Mouse (Mus musculus) midbrain, embryonic 15.5 days (tissue): Measurements from ENCODE around the gene Ccin. TPM values are rescaled to one million over a fixed set of nuclear protein-coding genes. Genes with fewer than 3 reads are reported as not detected.
A peak's percentile ranks its signal among the peaks of the same experiment; 100 is the strongest.

ENCODE experiments used
- ATAC-seq: fragments of 200-750 bp; cut with Nextera tagmentation; replicated peaks from 2 replicates; pipeline ENCODE4 v1.8.0; 2017; ENCODE audit warnings: moderate TSS enrichment
- H3K27ac ChIP-seq: fragments of 300-500 bp; sonication (generic); 2 replicates; pipeline ENCODE4 v1.5.1; 2015; ENCODE audit warnings: mild to moderate bottlenecking, inconsistent platforms
- H3K27me3 ChIP-seq: fragments of 300-500 bp; sonication (generic); replicated peaks from 2 replicates; pipeline ENCODE4 v1.6.1; 2015; ENCODE audit warnings: inconsistent platforms
- H3K36me3 ChIP-seq: fragments of 300-500 bp; sonication (generic); replicated peaks from 2 replicates; pipeline ENCODE4 v1.6.1; 2015; ENCODE audit warnings: inconsistent platforms
- H3K4me1 ChIP-seq: fragments of 300-500 bp; sonication (generic); 2 replicates; pipeline ENCODE4 v1.6.1; 2015; ENCODE audit warnings: inconsistent platforms
- H3K4me2 ChIP-seq: fragments of 300-500 bp; sonication (generic); 2 replicates; pipeline ENCODE4 v1.6.1; 2015; ENCODE audit warnings: inconsistent platforms, mild to moderate bottlenecking, moderate library complexity
- H3K4me3 ChIP-seq: fragments of 300-500 bp; sonication (generic); 2 replicates; pipeline ENCODE4 v1.5.1; 2015; ENCODE audit warnings: mild to moderate bottlenecking, inconsistent platforms
- H3K9ac ChIP-seq: fragments of 300-500 bp; sonication (generic); 2 replicates; pipeline ENCODE4 v1.6.1; 2015; ENCODE audit warnings: mild to moderate bottlenecking, inconsistent platforms
- H3K9me3 ChIP-seq: fragments of 300-500 bp; sonication (generic); 2 replicates; pipeline ENCODE4 v1.6.1; 2016; ENCODE audit warnings: inconsistent platforms
- WGBS: fragments of 180-500 bp; shearing (Covaris S2); methylation state at CpG from one replicate; pipeline ENCODE4 v1.1.7; 2015; ENCODE audit warnings: mixed read lengths; 5-methylcytosine and 5-hydroxymethylcytosine counted together
- polyA plus RNA-seq: library from polyadenylated mRNA; unstranded; fragments of >200 nt; fragmentation: Nextera tagmentation; extraction: Ambion mirVana; gene quantifications from 2 replicates; pipeline ENCODE4 v1.2.1, GENCODE M21; 2015

Gene Ccin
- polyA plus RNA-seq, 1 experiment from 2014 or later = not detected

- WGBS = 16% methylated on average over 17 of the region's 17 CpGs
- no peak overlapping the region for H3K4me2 ChIP-seq
- no peak for ATAC-seq
Measured at GRCm38 (mm10) chr4:43978521-43979443, 4.5 kb upstream of the Ccin start.

GRCm38 (mm10) chr4:43979746-43980145 lies 3.5 kb upstream of the Ccin start:
- 53% methylated on average over 3 of the region's 3 CpGs for WGBS
- no peaks in the 10 kb centered on the region for H3K9me3 ChIP-seq
- ATAC-seq = no peak
- H3K4me1 ChIP-seq = peaks cover 13% of the 10 kb centered on the region
- 0 out of 2 replicates have a peak, but pooled peaks cover 7% of the 10 kb centered on the region for H3K27me3 ChIP-seq
- H3K36me3 ChIP-seq = no peaks in the 10 kb centered on the region
- H3K27ac ChIP-seq = no peak overlapping the region
- H3K9ac ChIP-seq = no peak overlapping the region
- H3K4me3 ChIP-seq = no peak overlapping the region
- H3K4me2 ChIP-seq = no peak overlapping the region

More at GRCm38 (mm10) chr4:43978521-43979443, 4.5 kb upstream of the Ccin start:
- H3K27me3 ChIP-seq = 0 out of 2 replicates have a peak, but pooled peaks cover 7% of the 10 kb centered on the region
- H3K27ac ChIP-seq = peak overlapping the region; percentile 17; the same call in 1 of the 2 replicates
- H3K9me3 ChIP-seq = no peaks in the 10 kb centered on the region
- no peak overlapping the region for H3K9ac ChIP-seq
- H3K4me1 ChIP-seq = peaks cover 13% of the 10 kb centered on the region
- H3K36me3 ChIP-seq = no peaks in the 10 kb centered on the region
- H3K4me3 ChIP-seq = no peak overlapping the region

GRCm38 (mm10) chr4:43980236-43980635 lies 3.0 kb upstream of the Ccin start:
- H3K4me1 ChIP-seq = peaks cover 13% of the 10 kb centered on the region

GRCm38 (mm10) chr4:43980846-43981245 lies 2.4 kb upstream of the Ccin start:
- WGBS = 96% methylated on average over 6 of the region's 6 CpGs
- Histone ChIP-seq H3K27ac (no peak overlapping the region), H3K36me3 (no peaks in the 10 kb centered on the region), H3K27me3 (0 out of 2 replicates have a peak, but pooled peaks cover 7% of the 10 kb centered on the region), H3K4me3 (no peak overlapping the region), H3K4me1 (peaks cover 13% of the 10 kb centered on the region), H3K4me2 (no peak overlapping the region), H3K9me3 (no peaks in the 10 kb centered on the region), H3K9ac (no peak overlapping the region)
- no peak for ATAC-seq

More at GRCm38 (mm10) chr4:43980236-43980635, 3.0 kb upstream of the Ccin start:
- no peak overlapping the region for H3K9ac ChIP-seq
- no peaks in the 10 kb centered on the region for H3K36me3 ChIP-seq
- 88% methylated on average over 4 of the region's 4 CpGs for WGBS
- H3K4me2 ChIP-seq = no peak overlapping the region
- 0 out of 2 replicates have a peak, but pooled peaks cover 7% of the 10 kb centered on the region for H3K27me3 ChIP-seq
- no peak overlapping the region for H3K4me3 ChIP-seq
- H3K27ac ChIP-seq = no peak overlapping the region
- no peaks in the 10 kb centered on the region for H3K9me3 ChIP-seq
- no peak for ATAC-seq

- no peaks in the 10 kb centered on the region for H3K36me3 ChIP-seq
- ATAC-seq = no peak
- H3K9ac ChIP-seq = no peak overlapping the region
- peaks cover 13% of the 10 kb centered on the region for H3K4me1 ChIP-seq
- no peak overlapping the region for H3K27ac ChIP-seq
- 85% methylated on average over 7 of the region's 7 CpGs for WGBS
- no peak overlapping the region for H3K4me2 ChIP-seq
- H3K9me3 ChIP-seq = no peaks in the 10 kb centered on the region
- no peak overlapping the region for H3K4me3 ChIP-seq
- H3K27me3 ChIP-seq = 0 out of 2 replicates have a peak, but pooled peaks cover 7% of the 10 kb centered on the region
Measured at GRCm38 (mm10) chr4:43981251-43981650, 2.0 kb upstream of the Ccin start.

- 0 out of 2 replicates have a peak, but pooled peaks cover 7% of the 10 kb centered on the region for H3K27me3 ChIP-seq
- peak overlapping the region; percentile 46; the same call in 1 of the 2 replicates for H3K9ac ChIP-seq
- H3K4me1 ChIP-seq = peaks cover 13% of the 10 kb centered on the region
Measured at GRCm38 (mm10) chr4:43982053-43982732, 1.1 kb upstream of the Ccin start.

GRCm38 (mm10) chr4:43983756-43984155 lies 473 bp downstream of the Ccin start:
- Histone ChIP-seq H3K9me3 (no peaks in the 10 kb centered on the region), H3K27ac (no peak overlapping the region), H3K4me2 (no peak overlapping the region), H3K4me1 (peaks cover 8% of the 10 kb centered on the region), H3K36me3 (no peaks in the 10 kb centered on the region), H3K9ac (no peak overlapping the region), H3K27me3 (0 out of 2 replicates have a peak, but pooled peaks cover 7% of the 10 kb centered on the region), H3K4me3 (no peak overlapping the region)
- ATAC-seq = no peak
- WGBS = 92% methylated on average over 22 of the region's 22 CpGs

More at GRCm38 (mm10) chr4:43982053-43982732, 1.1 kb upstream of the Ccin start:
- H3K36me3 ChIP-seq = no peaks in the 10 kb centered on the region
- ATAC-seq = peak; percentile 96
- peak overlapping the region; percentile 37 for H3K4me3 ChIP-seq
- H3K9me3 ChIP-seq = no peaks in the 10 kb centered on the region
- WGBS = 2% methylated on average over 24 of the region's 24 CpGs
- no peak overlapping the region for H3K27ac ChIP-seq
- peak overlapping the region; percentile 74 for H3K4me2 ChIP-seq

GRCm38 (mm10) chr4:43984326-43984725 lies 1.0 kb downstream of the Ccin start:
- Histone ChIP-seq H3K27me3 (0 out of 2 replicates have a peak, but pooled peaks cover 7% of the 10 kb centered on the region), H3K36me3 (no peaks in the 10 kb centered on the region), H3K27ac (no peak overlapping the region), H3K4me1 (peaks cover 5% of the 10 kb centered on the region), H3K4me2 (no peak overlapping the region), H3K4me3 (no peak overlapping the region), H3K9ac (no peak overlapping the region), H3K9me3 (no peaks in the 10 kb centered on the region)
- ATAC-seq = no peak
- 93% methylated on average over 19 of the region's 19 CpGs for WGBS

GRCm38 (mm10) chr4:43988976-43989375 lies 5.7 kb downstream of the Ccin start:
- H3K36me3 ChIP-seq = no peaks in the 10 kb centered on the region
- H3K27ac ChIP-seq = no peak overlapping the region
- no peak overlapping the region for H3K9ac ChIP-seq
- H3K4me2 ChIP-seq = no peak overlapping the region
- H3K9me3 ChIP-seq = no peaks in the 10 kb centered on the region
- no peak overlapping the region for H3K4me3 ChIP-seq
- no peaks in the 10 kb centered on the region for H3K4me1 ChIP-seq
- H3K27me3 ChIP-seq = no peaks in the 10 kb centered on the region
- WGBS = 88% methylated on average over 3 of the region's 3 CpGs
- no peak for ATAC-seq

- 92% methylated on average over 11 of the region's 11 CpGs for WGBS
- no peak for ATAC-seq
Measured at GRCm38 (mm10) chr4:43993072-43993471, 9.8 kb downstream of the Ccin start.

GRCm38 (mm10) chr4:43994342-43994741 lies 11.1 kb downstream of the Ccin start:
- no peak overlapping the region for H3K4me2 ChIP-seq
- no peak overlapping the region for H3K4me3 ChIP-seq
- H3K27me3 ChIP-seq = no peaks in the 10 kb centered on the region
- no peak overlapping the region for H3K9ac ChIP-seq
- H3K36me3 ChIP-seq = no peaks in the 10 kb centered on the region
- no peaks in the 10 kb centered on the region for H3K4me1 ChIP-seq
- WGBS = 77% methylated on average over 2 of the region's 2 CpGs
- H3K9me3 ChIP-seq = no peaks in the 10 kb centered on the region
- no peak for ATAC-seq
- no peak overlapping the region for H3K27ac ChIP-seq

More at GRCm38 (mm10) chr4:43993072-43993471, 9.8 kb downstream of the Ccin start:
- H3K4me2 ChIP-seq = no peak overlapping the region
- H3K27me3 ChIP-seq = no peaks in the 10 kb centered on the region
- no peak overlapping the region for H3K4me3 ChIP-seq
- no peaks in the 10 kb centered on the region for H3K36me3 ChIP-seq
- no peak overlapping the region for H3K27ac ChIP-seq
- no peak overlapping the region for H3K9ac ChIP-seq
- H3K4me1 ChIP-seq = no peaks in the 10 kb centered on the region
- no peaks in the 10 kb centered on the region for H3K9me3 ChIP-seq

- H3K4me1 ChIP-seq = no peaks in the 10 kb centered on the region
Measured at GRCm38 (mm10) chr4:44003622-44004021, 20.3 kb downstream of the Ccin start.

More at GRCm38 (mm10) chr4:44003622-44004021, 20.3 kb downstream of the Ccin start:
- Histone ChIP-seq H3K36me3 (no peaks in the 10 kb centered on the region), H3K4me3 (no peak overlapping the region), H3K9me3 (no peaks in the 10 kb centered on the region), H3K27me3 (no peaks in the 10 kb centered on the region), H3K9ac (no peak overlapping the region), H3K4me2 (no peak overlapping the region), H3K27ac (no peak overlapping the region)
- 84% methylated on average over 6 of the region's 6 CpGs for WGBS
- ATAC-seq = no peak
